Mouse (Mus musculus) kidney, adult 18-20 months (tissue): ENCODE measurements at regions not wholly inside any gene's neighbourhood (a gene's known extent, or its start where the extent isn't known, plus 50 kb on each side); places are given as distances from the start of the nearest gene placed in this dataset.

Experiments
- DNase-seq: peaks from one replicate; pipeline ENCODE4 v3.0.0; 2021

- no peak for DNase-seq
These were observed 60.4 kb upstream of the Thpo start for GRCm38 (mm10) chr16:20794721-20795120.
